Mouse (Mus musculus) C2C12 (cell line): ENCODE measurements around the gene Arhgap6.

ENCODE experiments used
- CEBPB ChIP-seq: IDR thresholded peaks from one replicate; pipeline ENCODE4 v1.6.1; 2011; ENCODE audit warnings: low read depth, mild to moderate bottlenecking, control low read depth, moderate library complexity
- CTCF ChIP-seq: IDR thresholded peaks from one replicate; pipeline ENCODE4 v1.5.1; 2011; ENCODE audit not compliant: control insufficient read depth, insufficient read depth, insufficient read length
- FOSL1 ChIP-seq: IDR thresholded peaks from one replicate; pipeline ENCODE4 v1.8.0; 2011; ENCODE audit warnings: mild to moderate bottlenecking, low read length; ENCODE audit not compliant: poor library complexity, insufficient read depth, severe bottlenecking
- MAX ChIP-seq: IDR thresholded peaks from one replicate; pipeline ENCODE4 v1.6.1; 2011; ENCODE audit warnings: mild to moderate bottlenecking, control low read depth
- MYOD1 ChIP-seq: IDR thresholded peaks from one replicate; pipeline ENCODE4 v1.6.1; 2011; ENCODE audit warnings: low read depth; ENCODE audit not compliant: control insufficient read depth, insufficient read length
- MYOG ChIP-seq: IDR thresholded peaks from one replicate; pipeline ENCODE4 v1.6.1; 2011; ENCODE audit not compliant: control insufficient read depth, insufficient read length; ENCODE audit errors: extremely low read depth
- USF1 ChIP-seq: IDR thresholded peaks from one replicate; pipeline ENCODE4 v1.6.1; 2011; ENCODE audit warnings: low read depth, mild to moderate bottlenecking, control low read depth, moderate library complexity

GRCm38 (mm10) chrX:168904086-168904485, 109.2 kb downstream of the Arhgap6 start:
- TF ChIP-seq CTCF (no peak), USF1 (no peak), MYOD1 (no peak), CEBPB (no peak), MYOG (no peak), FOSL1 (no peak), MAX (no peak)
